Mouse (Mus musculus) layer of hippocampus, postnatal 25 days (tissue): ENCODE data around the gene Mylk4. TPM values are rescaled to one million over a fixed set of nuclear protein-coding genes. Genes with fewer than 3 reads are reported as not detected.
A peak's percentile ranks its signal among the peaks of the same experiment; 100 is the strongest.

Experiments
- DNase-seq, 2 experiments: peaks; one replicate each; pipeline ENCODE4 v3.0.0; 2022; ENCODE audit warnings: mixed read lengths in 2 of 2, low spot score in 1 of 2; ENCODE audit errors: extremely low spot score in 1 of 2
- total RNA-seq, 2 experiments: library from RNA; stranded (reverse); gene quantifications; 2 replicates each; pipeline ENCODE4 v1.2.3; 2021

Gene Mylk4
- total RNA-seq, 2 experiments from 2014 or later, result 0.16 to 0.27 TPM

DNA sequence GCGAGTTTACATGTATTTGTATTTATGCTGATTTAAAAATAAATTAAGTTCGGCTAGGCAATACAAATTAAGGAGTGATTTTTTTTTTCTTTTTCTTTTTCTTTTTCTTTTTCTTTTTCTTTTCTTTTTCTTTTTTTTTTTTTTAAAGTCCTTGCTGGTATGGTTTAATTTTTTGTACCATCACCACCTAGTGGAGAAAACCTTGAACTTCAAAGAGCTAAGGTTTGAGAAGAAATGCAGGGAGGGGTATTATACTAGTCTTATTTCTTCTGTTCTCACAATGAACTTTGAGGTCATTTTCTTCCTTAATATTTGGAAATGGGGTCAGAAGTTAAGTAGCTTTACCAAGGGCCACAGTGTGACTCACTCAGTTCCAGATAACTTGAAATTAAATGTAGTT is 15.4 kb upstream of the Mylk4 start:
- DNase-seq, result no peak

DNA sequence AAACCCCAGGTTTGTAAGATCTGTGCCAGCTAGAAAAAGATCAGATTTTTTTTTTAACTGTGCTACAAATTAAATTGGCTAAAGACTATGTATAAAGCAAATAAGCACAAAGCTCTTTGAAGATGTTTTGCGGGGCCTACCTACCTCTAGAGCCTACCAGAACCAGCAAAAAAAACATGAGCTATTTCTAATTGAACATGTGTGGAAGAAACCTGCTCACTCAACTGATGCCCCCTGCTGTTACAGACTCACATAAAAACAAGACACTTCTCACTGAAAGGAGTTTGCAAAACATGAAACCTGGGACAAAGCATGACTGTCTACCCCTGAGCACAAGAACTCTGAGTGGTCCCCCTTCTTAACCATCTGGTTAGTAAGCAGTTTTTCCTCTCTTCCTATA is 13.3 kb upstream of the Mylk4 start:
- no peak for DNase-seq

DNA sequence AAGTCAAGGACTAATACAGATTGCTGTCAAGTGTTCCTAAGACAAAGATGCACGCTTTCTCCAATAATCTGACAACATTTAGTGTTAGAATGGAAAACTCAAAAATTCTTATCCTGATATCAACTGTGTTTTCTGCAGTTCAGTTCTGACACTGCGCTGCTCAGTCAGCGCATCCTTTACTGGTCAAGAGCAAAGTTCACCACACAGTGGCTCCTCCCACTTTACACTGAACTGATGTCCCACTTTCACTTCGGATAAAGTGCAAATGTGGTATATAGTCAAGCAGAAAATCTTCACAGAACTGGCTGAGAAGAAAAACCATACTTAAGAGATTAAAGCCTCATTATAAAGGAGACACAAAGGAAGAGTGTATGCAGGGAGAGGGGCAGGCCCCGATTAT is 11.4 kb upstream of the Mylk4 start:
- no peak for DNase-seq

DNA sequence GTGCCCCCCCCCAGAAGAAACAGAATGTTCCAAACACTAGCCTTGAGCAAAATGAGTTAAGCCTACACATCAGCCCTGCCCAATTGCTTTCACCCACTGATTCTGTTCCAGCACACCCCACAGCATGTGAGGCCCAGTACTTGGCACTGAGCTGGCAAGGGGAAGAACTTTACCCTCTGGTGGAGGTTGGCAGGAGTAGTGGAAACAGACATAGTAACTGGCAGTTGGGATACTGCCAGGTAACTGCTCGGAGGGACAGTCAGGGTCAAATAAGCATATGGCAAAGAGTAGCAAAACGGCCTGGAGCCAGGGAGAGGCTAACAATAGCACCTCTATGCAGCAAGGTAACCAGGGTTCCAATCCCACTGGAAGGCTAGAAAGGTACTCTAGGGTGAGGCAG is 10.9 kb upstream of the Mylk4 start:
- no peak for DNase-seq

DNA sequence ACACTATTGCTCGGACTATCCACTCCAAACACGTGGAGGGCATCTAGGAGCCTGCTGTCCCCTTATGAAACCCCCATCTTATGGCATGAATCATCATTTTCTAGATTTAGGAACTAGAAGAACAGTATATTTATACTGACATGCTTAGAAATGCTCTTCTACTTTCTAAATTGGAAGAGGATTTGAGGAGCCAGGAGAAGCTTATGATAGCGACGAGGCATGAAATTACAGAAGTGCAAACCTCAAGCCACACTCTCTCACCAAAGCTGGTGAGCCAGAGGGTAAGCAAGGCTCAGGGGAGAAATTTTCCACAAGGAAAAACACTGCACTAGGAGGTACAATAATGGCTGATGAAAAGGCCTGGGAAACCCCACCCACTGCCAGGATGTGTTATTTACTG is 6.0 kb upstream of the Mylk4 start:
- DNase-seq, result no peak

DNA sequence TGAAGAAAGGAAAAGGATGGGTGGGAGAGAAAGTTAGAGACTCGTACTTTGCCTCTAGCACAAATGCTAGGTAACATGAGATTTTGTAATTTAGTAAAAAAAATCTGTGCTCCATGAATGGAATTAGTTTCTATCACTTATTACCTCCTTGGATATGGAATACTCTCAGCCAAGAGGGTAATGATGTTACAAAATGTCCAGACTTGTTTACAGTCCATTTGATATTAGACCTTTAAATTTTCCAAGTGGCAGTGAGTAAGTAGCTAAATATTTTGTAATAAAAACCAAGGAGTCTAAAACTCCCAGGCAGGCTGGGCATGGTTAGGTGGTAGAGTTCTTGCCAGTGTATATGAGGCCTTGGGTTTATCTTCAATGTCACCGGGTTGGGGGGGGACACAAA is 3.8 kb upstream of the Mylk4 start:
- DNase-seq, result no peak

DNA sequence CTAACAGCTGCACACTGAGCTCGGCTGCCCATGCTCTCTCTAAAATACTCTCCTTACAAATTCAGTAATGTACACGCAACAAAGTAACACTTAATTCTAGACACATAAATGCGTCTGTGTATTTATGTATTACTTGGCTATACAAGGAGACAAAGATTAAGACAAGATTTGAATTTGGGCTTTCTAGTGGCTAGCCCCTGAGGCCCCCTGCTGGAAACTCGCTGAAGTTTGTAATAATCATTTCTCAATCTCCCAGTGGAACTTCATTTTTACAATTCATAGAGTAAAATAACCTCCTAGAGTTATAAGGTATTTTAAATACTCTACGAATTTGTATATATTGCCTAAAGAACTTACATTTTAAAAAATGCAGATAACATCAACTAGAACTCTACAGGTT is 699 bp downstream of the Mylk4 start:
- no peak for DNase-seq

DNA sequence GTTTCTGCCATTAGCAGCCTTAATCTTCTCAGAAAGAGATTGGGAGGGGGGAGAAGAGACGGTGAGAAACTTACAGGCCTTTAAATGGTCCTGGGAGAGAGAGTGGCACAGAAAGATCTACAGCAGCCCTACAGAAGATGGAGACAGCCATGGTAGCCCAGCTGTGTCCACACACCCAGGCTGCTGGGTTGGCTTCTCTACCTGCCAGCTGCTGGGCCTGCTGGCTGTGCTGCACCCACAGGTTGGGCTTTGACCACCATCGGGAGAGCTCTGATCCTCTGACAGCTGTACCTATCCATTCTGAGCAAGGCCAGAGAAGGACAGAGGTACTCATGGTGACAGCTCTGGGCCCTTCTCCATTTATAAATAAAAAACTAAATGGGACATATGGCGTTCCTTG is 4.9 kb downstream of the Mylk4 start:
- DNase-seq, result no peak

DNA sequence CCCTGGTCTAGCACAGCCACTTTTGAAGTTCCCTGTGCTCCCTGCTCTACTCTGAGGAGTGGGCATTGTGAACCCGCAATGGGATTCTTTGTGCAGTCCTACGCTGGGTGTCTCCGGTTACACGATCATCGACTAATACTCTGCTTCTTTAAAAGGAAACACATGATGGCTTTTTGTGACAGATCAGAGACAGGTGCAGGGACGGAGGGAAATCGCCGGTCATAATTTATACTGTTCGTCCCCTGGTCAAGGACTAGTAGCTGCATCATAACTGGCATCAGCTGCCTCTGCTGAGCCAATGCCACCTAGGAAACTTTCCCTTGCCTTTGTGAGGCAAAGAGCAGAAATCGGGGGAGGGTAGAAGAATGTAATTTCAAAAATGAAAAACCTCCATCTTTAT is 7.4 kb downstream of the Mylk4 start:
- no peak for DNase-seq

DNA sequence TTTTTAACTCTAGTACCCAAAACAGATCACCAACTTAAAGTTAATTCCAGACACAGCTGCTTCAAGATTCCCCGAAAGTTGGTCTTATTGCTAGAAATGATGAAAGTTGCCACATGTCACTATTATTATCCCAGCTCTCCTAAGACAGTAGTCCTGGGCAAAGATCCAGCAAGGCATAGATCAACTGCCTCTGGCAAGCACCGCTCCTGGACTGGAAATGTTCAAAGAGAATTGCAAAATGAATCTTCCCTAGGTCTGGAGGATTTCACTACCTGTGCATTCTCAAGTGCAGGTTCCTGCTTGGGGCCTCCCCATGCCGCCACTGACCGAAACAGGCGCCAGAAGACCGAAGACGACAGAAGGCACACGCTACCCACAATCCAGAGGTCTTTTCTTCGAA is 7.9 kb downstream of the Mylk4 start:
- no peak for DNase-seq

DNA sequence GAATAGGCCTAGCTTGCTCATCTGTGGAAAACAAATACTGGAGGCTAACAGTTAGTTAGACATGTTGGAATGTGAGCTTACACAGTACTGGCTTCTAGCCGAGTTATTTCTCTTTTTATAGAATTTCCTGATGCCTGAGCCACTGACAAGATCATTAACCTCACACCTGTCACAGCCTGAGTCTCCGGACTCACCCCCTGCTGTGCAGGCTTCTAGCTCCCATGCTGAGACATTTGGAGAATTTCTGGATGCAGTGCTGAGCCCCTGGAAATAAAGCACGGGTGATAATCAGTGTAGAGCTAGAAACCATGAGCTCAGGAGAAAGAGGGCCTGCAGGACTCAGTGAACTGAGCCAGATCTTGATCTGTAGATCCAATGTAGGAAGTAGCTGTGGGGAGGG is 13.8 kb downstream of the Mylk4 start:
- no peak for DNase-seq

DNA sequence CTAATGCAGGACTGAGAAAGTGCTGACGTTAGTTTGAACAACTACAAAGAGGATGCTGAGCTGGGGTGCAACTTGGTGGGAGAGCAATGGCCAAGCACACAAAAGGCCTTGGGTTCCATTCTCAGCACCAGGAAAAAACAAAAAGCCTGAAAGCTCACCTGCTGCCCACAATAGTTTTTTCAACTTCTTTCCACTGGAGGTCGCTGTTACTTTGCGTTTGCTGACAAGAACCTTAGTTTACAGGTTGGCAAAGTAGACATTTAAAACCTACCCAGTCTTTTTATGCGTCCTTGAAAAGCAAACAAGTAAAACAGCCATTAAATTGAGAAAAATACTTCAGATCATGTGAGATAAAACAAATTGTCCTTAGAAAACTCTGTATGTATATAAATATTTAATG is 15.7 kb downstream of the Mylk4 start:
- peak in 1 of 2 experiments; percentile 27 for DNase-seq

DNA sequence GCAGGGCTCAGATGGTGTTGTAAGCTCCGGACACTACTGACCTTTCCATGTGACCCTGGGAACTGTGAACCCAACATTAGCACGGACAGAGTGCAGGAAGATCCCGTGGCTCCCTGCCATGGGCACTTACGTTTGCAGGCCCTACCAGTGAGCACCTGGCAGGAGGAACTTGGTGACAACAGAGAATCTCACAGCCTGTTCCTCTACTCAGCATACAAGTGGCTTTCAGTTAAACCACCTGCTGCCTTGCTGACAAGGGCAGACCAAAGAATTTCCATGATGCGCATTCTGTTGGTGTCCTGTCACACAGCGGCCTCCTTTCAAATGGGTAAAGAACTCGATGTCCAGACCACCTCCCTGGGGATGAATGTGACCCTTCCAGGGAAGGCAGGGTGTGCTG is 19.3 kb downstream of the Mylk4 start:
- DNase-seq, result no peak

DNA sequence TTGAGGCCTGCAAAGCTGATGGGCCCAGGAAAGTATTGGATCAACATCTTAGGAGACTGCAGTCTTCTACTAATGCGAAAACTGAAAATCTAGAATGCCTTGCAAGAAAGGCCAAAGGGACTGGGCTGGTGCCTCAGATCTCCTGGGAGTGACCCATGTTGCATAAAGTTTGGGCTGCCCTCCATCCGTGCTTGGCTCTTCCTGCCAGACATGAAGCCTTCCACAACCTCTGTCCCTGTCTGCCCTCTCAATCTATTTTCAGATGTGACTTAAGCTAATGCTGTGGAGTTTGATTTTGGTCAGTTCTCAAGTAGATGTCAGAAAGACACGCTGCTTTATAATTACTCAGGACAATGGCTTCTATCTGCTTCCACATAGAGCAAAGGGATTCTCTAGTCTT is 20.6 kb downstream of the Mylk4 start:
- no peak for DNase-seq

DNA sequence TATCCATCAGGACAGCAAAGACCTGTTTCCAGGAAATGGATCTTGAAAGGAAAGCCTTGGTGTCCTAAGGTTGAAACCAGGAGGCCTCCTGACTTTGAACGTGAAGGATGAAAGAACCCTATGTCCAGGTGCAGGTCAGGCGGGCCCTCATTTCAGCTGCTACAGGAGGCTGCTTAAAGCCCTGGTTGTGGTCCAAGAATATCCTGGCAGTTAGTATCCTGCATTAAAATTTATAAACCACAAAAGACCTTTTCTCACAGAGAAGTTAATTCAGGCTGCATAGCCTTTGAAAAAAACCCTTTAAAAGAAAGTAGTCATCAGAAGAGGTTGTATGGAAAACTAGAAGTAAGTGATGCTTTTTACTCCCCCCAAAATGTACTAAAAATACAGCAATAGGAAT is 23.0 kb downstream of the Mylk4 start:
- DNase-seq, result no peak

DNA sequence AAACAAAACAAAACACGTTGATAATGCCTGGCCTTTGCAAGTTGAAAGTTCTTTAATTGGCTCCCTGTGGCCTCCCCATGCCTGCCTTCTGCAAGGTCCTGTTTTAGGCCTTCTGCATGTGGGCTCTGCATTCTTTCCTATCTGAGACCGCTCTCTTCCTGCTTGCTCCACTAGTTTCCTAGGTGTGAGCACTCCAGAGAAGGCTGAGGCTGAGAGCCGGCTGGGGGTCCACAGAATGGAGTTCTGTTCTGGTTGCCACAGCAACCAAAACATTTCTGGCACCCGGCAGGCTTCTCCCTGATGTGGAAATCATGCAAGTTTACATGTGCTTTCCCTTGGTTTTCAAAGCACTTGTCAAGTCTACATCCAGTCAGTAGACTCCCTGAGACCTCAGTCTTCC is 24.7 kb downstream of the Mylk4 start:
- no peak for DNase-seq

DNA sequence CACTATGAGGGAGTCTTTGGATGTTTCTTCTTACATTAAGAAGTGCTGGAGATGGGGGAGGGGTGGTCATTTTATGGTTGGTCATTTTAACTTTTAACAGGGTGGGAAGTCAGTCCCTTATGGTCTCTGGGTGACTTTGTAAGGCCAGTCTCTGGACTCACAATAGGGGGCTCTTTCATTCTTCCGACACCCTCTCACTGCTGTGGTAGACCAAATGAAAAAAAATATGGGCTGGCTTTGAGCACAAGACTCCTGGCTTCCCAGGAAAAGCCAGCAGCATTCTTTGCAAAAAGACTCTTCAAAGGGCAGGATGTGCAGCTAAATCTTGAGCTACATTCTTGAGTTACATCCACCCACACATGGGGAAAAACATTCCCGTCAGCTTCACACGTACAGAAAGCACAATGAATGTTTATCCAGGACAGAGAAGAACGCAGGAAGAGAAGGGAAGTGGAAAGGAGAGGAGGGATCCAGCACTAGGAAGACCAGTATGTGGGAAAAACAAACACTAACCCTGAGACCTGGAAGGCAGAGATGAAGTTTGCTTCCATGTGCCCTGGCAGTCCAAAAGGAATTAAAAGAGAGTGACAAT is 31.6 kb downstream of the Mylk4 start:
- no peak for DNase-seq

DNA sequence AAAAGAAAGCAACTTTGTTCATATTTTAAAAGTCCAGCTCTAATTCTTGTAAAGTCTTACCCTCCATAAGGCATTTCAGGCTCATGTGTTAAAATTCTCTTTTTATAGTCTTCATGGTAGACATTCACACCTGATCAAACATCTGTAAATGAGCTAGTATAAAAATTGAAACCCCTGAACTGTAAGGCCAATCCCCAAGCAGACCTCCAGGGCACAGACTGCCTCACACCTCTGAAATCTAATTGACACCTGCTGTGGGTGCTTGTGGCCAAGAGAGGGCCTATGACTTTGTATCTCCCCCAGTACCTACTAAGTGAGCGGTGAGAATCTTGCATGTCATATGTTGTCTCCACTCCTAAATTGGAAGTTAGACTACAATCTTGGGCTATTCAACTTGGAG is 33.2 kb downstream of the Mylk4 start:
- no peak for DNase-seq

DNA sequence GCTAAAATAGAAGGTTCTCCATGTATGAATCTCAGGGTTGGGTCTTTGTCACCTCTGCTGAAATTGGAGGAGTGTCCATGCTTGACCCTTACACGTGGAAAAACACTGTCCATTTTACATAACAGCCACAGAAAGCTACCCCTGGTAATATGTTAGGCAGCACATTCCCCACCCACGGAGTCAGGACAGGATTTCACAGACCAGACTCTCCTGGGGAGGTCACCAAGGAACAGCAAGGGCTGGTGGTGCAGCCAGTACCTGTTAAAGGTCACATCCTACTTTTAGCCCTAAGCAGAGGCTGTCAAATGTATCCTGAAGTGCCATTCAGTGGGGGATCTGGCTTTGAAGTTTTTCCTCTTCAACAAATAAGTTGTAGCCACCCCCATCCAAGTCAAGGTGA is 35.3 kb downstream of the Mylk4 start:
- no peak for DNase-seq

DNA sequence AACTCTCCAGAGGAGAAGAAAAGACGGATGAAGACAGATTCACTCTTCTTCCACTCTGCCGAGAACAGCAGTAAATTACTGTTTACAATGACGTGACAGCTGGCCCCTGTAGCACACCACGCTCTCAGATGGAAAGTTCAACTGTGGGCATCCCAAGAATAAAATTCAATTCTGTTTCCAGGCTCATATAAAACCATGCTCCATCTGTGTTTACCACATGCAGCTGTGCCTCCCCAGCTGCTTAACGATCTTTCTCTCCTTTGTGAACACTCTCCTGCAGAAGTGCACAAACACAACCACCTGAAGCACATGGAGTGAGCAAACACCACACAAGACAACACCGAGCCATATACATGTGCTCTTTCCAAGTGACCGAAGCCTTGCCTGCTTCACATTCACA is 42.6 kb downstream of the Mylk4 start:
- DNase-seq, result no peak

DNA sequence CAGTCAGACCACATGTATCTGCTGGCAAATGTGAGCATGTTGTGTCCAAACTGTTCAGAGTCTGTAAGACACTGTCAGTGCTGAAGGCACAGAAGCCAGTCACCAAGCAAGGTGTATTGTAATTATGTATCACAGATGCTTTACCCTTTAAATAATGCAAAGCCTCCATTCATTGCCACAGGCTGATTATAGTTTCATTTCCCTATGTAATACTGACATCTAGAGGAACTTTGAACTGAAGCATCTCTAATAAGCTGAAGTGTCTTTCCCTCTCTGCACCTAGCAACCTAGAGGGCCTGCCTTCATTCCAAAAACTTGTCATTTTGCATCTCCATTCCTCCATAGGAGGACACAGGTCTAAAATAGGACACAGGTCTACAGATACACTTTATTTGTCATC is 52.5 kb downstream of the Mylk4 start:
- DNase-seq, result no peak

DNA sequence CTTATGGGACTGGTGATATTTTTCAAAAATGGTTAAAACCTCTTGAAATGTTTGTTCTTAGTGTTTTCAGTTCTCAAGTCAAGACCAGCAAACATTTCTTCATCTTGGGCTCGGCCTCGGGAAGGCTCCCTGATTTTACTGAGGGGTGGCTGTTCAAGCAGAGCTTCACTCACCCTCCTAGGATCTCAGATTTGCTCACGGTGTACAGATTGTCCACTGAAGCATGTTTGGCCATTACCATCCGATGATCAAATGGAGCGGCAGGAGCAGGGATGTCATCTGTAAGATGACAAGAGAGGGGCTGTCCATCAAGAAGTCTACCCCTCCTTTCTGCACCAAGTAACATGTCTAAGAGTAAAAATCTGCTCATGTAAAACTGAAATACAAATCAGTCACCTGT is 59.1 kb downstream of the Mylk4 start:
- no peak for DNase-seq

DNA sequence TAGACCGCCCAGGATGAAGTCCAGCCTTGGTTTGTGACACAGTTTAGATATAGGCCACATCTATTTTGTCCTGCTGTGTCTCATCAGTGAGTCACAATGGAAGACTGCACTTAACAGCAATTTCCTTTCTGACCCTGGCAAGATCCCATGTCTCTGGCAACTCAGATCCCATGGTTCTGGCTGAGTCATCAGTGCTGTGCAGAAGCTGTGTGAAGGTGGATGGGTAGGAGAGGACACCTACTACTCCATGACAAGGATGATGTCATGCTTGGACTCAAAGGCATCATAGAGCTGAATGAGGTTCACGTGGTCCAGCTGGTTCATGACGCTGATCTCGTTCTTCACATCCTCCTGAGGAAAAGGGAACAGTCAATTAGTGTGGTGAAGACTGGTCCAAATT is 62.0 kb downstream of the Mylk4 start:
- no peak for DNase-seq
